Mouse (Mus musculus) retina, postnatal 1 day (tissue): ENCODE measurements at regions not wholly inside any gene's neighbourhood (a gene's known extent, or its start where the extent isn't known, plus 50 kb on each side); places are given as distances from the start of the nearest gene placed in this dataset.
"Not testable (repeated sequence)": the region's sequence is repeated elsewhere in the genome, so short reads cannot be mapped to it uniquely, and the experiment has no call there.

Source experiments
- DNase-seq: peaks from one replicate; pipeline ENCODE4 v3.0.0-alpha.2; 2012

DNA sequence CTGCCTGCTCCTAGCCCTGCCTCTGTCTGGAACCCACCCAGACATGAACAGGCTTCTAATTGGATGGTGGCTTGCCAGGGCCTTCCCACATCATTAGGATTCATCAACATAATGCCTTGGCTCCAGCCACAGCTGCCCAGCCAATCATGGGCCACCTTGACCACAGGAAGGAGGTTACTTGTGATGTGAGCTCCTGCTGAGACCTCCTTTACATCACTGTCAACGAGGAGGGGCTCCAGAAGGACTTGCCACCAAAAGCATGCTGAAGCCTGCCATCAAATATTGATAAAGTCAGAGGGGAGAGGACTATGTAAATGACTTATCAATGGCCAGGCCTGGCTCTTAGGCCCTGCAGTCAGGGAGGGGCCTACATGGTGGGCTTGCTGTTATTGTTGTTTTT, 175.6 kb downstream of the Map1s start:
- peak; percentile 87 for DNase-seq

DNA sequence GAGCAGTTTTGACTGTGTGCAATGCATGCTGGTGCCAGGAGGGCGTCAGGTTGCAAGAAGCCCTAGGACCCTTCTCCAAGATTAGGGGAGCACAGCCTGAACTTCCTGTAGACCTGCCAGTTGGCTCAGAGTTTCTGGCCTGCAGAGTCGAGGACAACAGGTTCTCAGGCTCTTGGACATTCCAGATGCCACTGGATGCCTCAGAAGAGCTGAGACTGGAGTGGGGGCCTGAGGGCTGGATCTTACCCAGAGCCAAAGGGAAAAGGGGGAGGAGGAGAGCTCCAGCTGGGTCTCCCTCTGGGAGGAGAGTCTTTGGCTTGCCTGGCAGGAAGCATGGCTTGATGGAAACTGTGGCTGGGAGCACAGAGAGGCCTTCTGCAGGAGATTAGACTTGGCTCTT, 145.4 kb upstream of the Myo9b start:
- DNase-seq, result not testable (repeated sequence)

DNA sequence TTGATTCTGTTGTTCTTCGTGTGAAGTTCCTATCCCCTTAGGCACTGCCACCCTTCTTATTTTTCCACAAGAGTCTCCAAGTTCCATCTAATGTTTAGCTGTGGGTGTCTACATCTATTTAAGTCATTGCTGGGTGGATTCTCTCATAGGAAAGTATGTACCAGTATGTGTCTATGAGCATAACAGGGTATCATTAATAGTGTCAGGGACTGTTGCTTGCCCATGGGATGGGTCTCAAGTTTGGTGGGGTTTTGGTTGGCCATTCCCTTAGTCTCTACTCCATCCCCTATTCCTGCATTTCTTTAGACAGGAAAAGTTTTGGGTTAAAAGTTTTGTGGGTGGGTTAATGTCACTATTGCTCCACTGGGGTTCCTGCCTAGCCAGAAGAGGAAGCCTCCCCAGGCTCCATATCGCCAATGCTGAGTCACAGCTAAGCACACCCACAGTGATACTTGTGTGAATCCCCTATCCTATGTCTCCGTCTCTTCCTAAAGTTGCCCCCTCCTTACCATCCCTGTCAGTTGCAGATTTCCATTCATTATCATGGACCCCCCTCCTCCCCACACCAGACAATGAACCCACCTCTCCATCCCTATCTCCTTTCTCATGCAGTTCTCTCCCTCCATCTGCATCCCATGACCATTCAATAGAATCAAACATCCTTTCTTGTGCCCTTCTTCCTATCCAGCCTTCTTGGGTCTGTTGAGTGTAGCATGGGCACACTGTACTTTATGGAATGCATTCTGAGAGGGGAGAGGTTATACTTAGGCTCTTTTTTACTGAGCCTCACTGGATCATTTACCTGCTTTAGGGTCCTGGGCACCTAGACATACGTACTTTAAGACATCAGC, 141.9 kb upstream of the Myo9b start:
- peak; percentile 12 for DNase-seq

DNA sequence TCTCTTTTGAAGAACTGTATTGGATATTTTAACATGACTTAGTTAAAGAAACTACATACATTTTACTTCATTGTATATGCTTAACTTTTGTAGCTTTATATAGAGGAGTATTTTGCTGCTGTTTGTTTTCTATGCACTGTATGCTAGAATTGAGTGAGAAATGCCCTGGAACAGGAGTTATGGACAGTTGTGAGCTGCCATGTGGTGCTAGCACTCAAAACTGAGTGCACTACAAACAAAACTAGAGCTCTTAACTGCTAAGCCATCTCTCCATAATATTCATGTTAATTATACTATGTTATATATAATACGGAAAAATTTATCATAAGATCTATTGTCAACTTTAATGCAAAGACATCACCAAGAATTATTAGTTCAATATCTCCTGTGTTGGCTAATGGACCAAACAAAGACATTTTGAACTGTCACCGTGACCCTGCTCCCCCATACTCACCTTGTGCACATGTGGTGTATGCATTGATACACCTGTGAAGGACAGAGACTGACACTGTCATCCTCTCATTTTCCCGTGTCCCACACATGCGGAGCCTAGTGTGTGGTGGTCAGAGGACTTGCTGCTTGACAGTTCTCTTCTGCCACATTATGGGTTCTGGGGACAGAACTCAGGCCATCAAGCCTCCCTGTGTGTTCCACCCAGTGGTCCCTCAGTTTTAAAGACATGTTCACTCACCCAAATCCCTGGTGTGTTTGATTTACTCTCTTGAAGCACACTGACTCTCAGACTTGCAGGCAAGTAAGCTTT, 141.0 kb upstream of the Myo9b start:
- DNase-seq, result peak; percentile 18

DNA sequence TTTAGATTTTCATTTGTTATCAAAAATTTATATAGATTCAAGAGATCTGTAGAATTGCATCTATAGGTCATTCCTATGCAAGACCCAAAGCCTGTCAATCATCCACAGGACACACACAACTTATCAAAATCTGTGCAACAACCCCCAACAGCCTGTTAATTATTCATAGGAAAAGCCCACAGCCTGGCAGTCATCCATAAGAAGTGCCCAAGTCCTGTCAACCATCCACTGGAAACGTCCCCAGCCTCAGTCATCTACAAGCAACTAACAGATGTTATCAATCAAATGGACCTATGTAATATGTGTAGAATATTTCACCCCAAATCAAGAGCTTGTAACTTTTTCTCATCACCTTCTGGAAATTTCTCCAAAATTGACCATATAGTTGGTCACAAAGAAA, 139.6 kb upstream of the Myo9b start:
- DNase-seq, result peak; percentile 15

DNA sequence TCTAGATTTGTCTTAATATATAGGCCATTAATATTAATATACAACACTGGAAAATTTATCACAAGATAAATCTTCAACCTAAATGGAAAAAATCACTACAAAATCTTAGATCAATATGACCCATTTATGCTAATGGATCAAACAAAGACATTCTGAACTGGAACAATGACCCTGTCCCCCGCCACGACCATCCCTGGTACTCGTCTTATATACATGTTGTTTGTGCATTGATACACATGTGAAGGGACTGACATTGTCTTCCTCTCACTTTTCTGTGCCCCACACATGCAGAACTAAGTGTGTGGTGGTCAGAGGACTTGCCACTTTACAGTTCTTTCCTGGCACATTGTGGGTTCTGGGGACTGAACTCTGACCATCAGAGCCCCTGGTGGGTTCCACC, 135.4 kb upstream of the Myo9b start:
- not testable (repeated sequence) for DNase-seq

- DNase-seq, result not testable (repeated sequence)
Measured at GRCm38 (mm10) chr8:71142373-71142973, 130.0 kb upstream of the Myo9b start.

GRCm38 (mm10) chr8:71171478-71172210, 100.9 kb upstream of the Myo9b start:
- DNase-seq, result not testable (repeated sequence)

- not testable (repeated sequence) for DNase-seq
Measured at GRCm38 (mm10) chr8:71192939-71193338, 79.6 kb upstream of the Myo9b start.

- DNase-seq, result not testable (repeated sequence)
Measured at GRCm38 (mm10) chr8:71195006-71195722, 77.3 kb upstream of the Myo9b start.
